Mouse (Mus musculus): ENCODE measurements around the gene Thap8.

Thap8 gene

DNA sequence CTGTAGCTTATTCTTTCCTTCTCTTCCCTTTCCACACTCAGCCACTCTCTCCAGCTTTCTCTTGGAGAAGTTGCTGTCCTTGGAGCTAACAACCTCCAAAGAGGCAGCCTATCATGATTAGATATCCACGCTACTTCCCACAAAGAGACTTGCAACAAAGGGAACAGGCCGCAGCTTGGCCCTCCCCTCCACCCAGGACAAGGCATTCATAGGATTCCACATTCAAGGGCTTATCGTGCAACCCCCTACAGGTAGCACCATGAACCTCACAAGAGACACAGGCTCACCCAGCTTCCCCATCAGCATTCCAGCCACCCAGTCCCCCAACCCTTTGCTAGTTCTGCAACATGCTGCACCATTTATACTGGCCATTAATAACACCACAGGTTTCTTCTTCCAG, 13.1 kb upstream of the Thap8 start:
- DNase-seq (ENCODE audit: low read depth, low spot score), result no peak
- H3K36me3 ChIP-seq (ENCODE audit: control insufficient read depth, insufficient read depth, low read length, poor library complexity, severe bottlenecking), result no peaks in the 10 kb centered on the region
- no peaks in the 10 kb centered on the region for H3K27me3 ChIP-seq (ENCODE audit: control insufficient read depth, insufficient read depth, low read length, poor library complexity, severe bottlenecking)

DNA sequence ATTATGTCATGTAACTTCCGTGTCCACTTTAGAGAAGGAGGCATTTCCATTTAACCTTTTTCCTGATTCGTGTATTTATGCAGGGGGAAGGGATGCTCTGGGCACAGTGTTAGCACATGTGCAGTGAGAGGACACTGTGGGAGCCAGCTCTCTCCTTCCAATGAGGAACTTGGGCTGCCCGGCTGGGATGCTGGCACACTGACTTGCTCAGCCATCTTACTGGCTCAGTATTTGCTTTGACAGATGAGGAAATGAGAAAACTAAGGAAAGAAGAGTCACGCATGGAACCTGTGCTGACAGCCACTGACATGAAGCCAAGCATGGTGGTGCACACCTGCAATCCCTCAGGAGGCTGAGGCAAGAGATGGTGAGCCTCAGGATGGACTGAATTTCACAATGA, 10.3 kb upstream of the Thap8 start:
- Histone ChIP-seq H3K36me3 (ENCODE audit: control insufficient read depth, insufficient read depth, low read length, poor library complexity, severe bottlenecking) (no peaks in the 10 kb centered on the region), H3K27me3 (ENCODE audit: control insufficient read depth, insufficient read depth, low read length, poor library complexity, severe bottlenecking) (no peaks in the 10 kb centered on the region)
- no peak for DNase-seq (ENCODE audit: low read depth, low spot score)

DNA sequence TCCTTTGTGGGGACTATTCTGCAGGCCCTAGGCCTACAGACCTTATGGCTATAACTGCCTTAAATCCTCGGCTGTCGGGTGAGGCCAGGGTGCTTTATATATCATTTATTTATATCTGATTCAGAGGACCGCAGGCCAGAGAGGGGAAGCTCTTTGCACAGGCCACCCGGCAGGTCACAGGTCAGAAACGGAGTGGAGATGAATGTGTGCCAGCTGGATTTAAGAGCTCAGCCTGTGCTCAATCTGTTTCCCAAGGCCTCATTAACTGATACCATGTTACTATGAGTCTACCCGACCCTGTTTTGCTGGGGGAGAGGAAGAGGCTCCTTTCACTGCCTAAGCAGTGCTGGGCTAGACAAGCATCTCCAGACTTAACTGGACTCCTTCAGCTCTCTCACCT, 5.5 kb upstream of the Thap8 start:
- Histone ChIP-seq H3K36me3 (ENCODE audit: control insufficient read depth, insufficient read depth, low read length, poor library complexity, severe bottlenecking) (no peaks in the 10 kb centered on the region), H3K27me3 (ENCODE audit: control insufficient read depth, insufficient read depth, low read length, poor library complexity, severe bottlenecking) (no peaks in the 10 kb centered on the region)
- DNase-seq (ENCODE audit: low read depth, low spot score), result no peak

DNA sequence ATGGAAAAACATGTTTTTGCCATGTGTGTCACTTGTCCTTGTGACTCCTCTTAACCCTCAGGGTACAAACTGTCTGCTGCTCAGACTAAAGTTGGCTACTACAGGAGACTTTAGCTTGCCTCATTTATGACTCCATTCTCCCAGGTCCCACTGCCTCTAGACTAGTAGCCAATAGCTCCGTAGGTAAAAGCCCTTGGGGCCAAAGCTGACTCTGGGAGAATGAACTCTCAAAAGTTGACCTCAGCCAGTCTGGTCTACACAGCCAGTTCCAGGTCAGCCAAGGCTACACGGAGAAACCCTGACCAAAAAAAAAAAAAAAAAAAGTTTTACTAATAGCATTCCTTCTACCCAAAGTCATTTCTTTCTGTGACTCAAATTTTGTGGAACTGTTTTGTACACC, 983 bp upstream of the Thap8 start:
- Histone ChIP-seq H3K36me3 (ENCODE audit: control insufficient read depth, insufficient read depth, low read length, poor library complexity, severe bottlenecking) (no peaks in the 10 kb centered on the region), H3K27me3 (ENCODE audit: control insufficient read depth, insufficient read depth, low read length, poor library complexity, severe bottlenecking) (no peaks in the 10 kb centered on the region)
- no peak for DNase-seq (ENCODE audit: low read depth, low spot score)

DNA sequence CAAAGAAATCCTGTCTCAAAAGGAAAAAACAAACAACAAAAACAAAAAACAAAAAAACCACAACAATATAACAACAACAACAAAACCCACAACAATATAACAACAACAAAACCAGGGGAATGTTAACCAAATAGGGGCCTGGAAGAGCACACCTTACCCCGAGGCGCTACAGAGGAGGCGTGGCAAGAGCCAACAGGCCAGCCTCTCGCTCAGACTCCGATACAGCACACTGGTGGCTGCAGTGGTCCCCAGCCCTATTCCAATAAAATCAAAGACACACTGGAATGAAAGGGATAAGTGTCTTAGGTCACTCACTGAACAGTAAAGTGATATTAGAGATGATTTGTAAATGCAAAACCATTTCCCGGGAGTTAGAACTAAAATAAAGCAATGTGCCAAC, 358 bp upstream of the Thap8 start:
- no peak for DNase-seq (ENCODE audit: low read depth, low spot score)
- no peaks in the 10 kb centered on the region for H3K36me3 ChIP-seq (ENCODE audit: control insufficient read depth, insufficient read depth, low read length, poor library complexity, severe bottlenecking)
- H3K27me3 ChIP-seq (ENCODE audit: control insufficient read depth, insufficient read depth, low read length, poor library complexity, severe bottlenecking), result no peaks in the 10 kb centered on the region

DNA sequence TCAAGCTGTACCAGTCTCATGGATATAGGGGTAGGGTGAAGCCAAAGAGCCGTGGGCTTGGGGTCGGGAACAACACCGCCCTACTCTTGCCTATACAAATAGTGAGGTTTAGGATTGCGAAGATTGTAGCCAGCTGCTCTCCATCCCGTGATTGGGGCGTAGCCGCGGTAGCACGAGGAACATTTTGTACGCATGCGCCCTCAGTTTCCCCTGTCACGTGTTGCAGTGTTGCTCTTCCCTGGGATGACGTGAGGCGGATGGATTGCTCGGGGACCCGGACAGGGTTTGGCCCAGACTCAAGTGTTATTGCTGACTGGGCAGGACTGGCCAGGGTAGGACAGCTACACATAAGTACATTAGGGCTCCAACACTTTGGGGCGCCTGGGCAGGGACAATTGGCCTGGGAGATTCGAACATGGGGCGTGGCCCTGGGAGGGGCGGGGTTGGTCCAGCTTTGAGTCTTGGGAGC, 810 bp downstream of the Thap8 start:
- Histone ChIP-seq H3K36me3 (ENCODE audit: control insufficient read depth, insufficient read depth, low read length, poor library complexity, severe bottlenecking) (no peaks in the 10 kb centered on the region), H3K27me3 (ENCODE audit: control insufficient read depth, insufficient read depth, low read length, poor library complexity, severe bottlenecking) (no peaks in the 10 kb centered on the region)
- DNase-seq (ENCODE audit: low read depth, low spot score), result peak; percentile 93

DNA sequence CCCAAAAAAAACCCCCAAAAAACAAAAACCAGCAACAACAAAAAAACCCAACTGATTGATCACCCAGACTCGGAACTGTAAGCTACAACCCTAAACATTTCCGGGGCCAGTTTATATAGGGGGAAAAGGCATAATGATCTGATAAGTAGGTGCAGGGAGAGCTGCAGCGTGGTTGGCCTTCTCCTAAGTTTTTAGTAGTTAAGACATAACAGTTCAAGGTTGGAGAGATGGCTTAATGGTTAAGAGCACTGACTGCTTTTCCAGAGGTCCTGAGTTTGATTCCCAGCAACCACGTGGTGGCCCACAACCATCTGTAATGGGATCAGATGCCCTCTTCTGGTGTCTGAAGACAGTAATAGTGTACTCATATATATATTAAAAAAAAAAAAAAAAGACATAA, 1.6 kb downstream of the Thap8 start:
- no peaks in the 10 kb centered on the region for H3K27me3 ChIP-seq (ENCODE audit: control insufficient read depth, insufficient read depth, low read length, poor library complexity, severe bottlenecking)
- H3K36me3 ChIP-seq (ENCODE audit: control insufficient read depth, insufficient read depth, low read length, poor library complexity, severe bottlenecking), result no peaks in the 10 kb centered on the region
- DNase-seq (ENCODE audit: low read depth, low spot score), result no peak

DNA sequence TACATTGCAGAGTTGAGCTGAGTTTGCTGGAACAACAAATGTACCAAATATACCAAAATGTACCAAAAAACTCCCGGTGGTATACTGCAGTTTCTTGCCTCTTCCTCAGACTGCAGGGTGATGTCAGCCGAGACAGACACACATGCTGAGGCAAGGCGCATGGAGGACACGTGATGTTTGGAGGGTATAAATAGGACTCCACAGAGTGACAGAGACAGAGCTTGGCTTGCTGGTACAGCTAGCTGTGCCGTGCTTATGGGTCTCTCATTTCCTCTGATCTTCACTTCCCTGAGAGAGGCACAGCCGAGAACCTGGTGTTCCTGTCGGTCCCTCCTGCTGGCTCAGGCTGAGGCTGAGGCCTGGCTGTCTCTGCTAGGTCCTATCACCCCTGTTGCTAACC, 2.8 kb downstream of the Thap8 start:
- Histone ChIP-seq H3K36me3 (ENCODE audit: control insufficient read depth, insufficient read depth, low read length, poor library complexity, severe bottlenecking) (no peaks in the 10 kb centered on the region), H3K27me3 (ENCODE audit: control insufficient read depth, insufficient read depth, low read length, poor library complexity, severe bottlenecking) (no peaks in the 10 kb centered on the region)
- no peak for DNase-seq (ENCODE audit: low read depth, low spot score)

DNA sequence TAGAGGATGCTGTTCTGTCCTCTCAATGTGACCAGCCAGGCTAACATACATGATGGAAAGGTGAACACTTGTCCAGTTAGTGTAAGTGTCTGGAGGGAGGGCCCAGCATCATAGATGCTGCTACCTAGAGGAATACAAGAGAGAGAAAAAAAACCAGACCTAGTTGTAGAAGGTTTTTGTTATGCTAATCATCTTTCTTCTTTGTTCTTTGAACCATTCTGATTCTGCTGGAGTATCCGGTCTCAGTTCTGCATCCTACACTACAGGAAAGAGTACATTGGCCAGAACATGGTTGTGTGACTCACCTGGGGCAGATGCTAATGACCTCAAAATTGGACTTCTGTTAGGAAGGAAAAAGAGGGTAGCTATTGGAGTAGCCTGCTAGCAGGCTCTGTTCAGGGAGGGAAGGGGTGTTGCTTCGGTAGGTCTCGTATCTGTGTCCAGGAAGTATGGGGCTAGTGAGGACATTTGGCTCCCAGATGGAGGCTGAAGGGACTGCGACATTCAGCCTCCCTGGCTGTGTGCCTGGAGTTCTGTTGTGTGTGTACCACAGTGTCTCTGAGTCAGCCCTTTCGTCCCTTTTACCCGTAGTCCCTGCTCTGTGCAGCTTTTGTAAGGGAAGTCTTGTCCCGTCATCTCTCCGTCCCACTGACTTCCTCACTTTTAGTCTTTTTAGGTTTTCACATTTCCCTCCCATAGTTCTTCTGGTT, 7.0 kb downstream of the Thap8 start:
- 0 out of 2 replicates have a peak, but pooled peaks cover 1% of the 10 kb centered on the region for H3K27me3 ChIP-seq (ENCODE audit: control insufficient read depth, insufficient read depth, low read length, poor library complexity, severe bottlenecking)
- DNase-seq (ENCODE audit: low read depth, low spot score), result no peak
- H3K36me3 ChIP-seq (ENCODE audit: control insufficient read depth, insufficient read depth, low read length, poor library complexity, severe bottlenecking), result no peaks in the 10 kb centered on the region

DNA sequence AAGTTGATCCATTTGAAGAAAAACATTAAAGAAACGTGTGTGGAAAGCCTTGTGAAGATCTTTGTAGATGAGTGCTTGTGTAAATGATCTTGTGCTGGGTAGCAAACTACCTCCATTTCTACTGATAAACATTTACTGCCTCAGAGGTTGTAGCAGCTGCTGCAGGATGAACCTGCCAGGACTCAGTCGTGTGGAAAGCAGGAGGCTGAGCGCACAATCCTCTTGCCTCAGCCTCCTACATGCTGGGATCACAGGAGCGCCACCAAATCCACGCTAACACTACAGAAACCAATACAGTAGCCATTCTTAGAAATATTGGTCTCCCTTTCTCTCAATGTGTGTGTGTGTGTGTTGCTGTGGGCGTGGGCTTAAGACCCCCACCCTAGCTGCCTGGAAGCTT, 8.2 kb downstream of the Thap8 start:
- no peak for DNase-seq (ENCODE audit: low read depth, low spot score)

DNA sequence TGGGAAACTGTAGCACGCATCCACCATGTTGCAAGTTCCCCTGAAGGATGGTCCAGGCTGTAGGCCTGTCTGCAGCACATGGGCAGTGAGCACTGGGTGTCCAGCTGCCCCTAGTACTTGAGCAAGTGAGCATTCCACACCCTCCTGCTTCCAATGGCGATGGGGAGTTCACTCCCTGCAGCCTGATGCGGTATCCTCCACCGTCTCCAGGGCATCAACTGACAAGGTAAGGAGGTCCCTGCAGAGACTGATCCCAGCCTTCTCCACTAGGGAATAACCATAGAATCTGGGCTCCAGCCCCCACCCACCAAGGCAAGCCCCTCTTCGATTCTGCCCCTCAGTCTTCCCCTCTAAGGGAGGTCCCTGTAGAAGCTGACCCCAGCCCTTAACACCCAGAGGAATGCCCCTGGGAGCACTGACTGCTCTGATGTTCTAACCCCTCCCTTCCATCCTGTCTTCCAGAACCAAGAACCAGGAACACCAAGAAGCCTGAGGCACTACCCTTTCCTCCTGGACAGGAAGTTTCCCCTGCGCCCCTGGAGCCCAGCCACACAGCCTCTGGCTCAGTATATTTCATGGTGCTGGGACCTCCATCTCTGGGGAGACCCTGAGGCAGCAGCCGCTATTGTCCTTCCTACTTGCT, 9.3 kb downstream of the Thap8 start:
- no peak for DNase-seq (ENCODE audit: low read depth, low spot score)
- Histone ChIP-seq H3K27me3 (ENCODE audit: control insufficient read depth, insufficient read depth, low read length, poor library complexity, severe bottlenecking) (0 out of 2 replicates have a peak, but pooled peaks cover 1% of the 10 kb centered on the region), H3K36me3 (ENCODE audit: control insufficient read depth, insufficient read depth, low read length, poor library complexity, severe bottlenecking) (no peaks in the 10 kb centered on the region)

More for the DNA sequence above, 8.2 kb downstream of the Thap8 start:
- Histone ChIP-seq H3K36me3 (ENCODE audit: control insufficient read depth, insufficient read depth, low read length, poor library complexity, severe bottlenecking) (no peaks in the 10 kb centered on the region), H3K27me3 (ENCODE audit: control insufficient read depth, insufficient read depth, low read length, poor library complexity, severe bottlenecking) (0 out of 2 replicates have a peak, but pooled peaks cover 1% of the 10 kb centered on the region)

DNA sequence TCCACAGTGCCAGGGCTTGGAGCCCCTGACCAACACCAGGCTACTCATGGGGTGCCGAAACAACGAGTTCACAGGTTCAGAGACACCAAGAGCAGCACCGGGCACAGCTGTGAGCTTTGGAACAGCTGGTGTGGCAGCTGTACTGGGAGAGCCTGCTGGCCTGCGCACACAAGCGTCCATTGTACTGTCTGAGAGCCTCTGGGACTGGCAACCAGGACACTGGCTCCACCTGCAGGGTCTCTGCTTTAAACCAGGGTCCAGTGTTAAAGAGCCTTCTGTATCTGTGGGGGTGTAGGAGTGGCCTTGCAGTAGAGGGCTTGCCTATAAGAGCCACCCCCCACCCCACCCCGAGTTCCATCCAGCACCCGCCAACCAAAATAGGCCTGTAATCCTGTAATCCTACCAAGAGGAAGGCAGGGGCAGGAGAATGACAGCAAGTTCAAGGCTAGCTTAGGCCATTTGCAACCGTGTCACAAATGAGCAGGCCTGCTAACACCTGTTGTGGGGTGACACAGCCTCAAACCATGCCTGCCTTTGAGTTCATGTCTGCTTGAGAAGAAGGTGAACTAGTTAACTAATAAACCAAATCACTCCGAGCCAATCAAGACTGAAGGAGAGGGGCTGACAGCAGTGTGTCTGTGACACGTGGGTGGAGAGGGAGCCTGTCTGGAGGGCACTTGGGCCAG, 10.0 kb downstream of the Thap8 start:
- DNase-seq (ENCODE audit: low read depth, low spot score), result no peak

DNA sequence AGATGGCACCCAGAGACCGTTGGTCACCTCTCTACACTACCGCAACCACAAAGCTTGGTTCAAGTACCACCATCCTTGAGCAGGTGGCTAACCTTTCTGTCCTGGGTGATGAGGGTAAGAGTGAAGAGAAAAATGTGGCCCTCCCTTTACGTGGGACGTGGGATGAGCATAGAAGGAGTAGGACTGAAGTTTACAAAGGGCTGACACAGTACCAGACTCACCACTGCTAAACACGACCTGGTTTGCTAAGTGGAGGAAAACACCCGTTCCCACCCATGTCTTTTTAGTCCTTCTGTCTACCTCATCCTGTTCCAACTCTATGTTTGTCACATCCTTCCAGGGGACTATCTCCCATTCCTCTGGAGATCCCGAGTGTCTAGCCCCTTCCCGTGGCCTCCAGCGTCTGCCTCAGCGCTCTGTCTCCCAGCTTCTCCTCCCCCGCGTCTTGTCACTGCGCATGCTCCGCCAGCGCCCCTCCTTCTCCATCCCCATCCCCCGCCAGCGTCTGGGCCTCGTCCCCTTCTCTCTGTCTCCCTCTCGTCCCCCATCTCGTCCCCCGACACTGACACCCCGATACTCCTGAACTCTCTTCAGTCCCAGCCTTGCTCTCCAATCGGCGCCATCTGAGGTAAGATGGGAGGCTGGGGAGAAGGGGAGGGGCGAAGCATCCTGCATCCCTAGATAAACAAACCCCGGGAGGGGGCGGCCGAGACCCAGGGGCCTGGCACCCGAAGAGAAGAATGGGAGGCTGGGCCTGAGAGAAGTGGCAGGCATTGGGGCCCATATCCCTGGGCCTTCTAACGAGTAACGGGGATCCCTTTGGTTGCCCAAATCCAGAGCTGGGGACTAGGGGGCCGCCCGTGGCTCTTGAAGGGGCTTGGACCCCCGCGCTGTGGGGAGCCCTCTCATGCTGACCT, 11.6 kb downstream of the Thap8 start, which contains the start of gene Clip3:
Gene Clip3, plus strand, starts transcription at position 514 of the 917 bp plus-strand sequence.
- DNase-seq (ENCODE audit: low read depth, low spot score), result no peak
- Histone ChIP-seq H3K27me3 (ENCODE audit: control insufficient read depth, insufficient read depth, low read length, poor library complexity, severe bottlenecking) (0 out of 2 replicates have a peak, but pooled peaks cover 1% of the 10 kb centered on the region), H3K36me3 (ENCODE audit: control insufficient read depth, insufficient read depth, low read length, poor library complexity, severe bottlenecking) (no peaks in the 10 kb centered on the region)

More for the DNA sequence above, 10.0 kb downstream of the Thap8 start:
- no peaks in the 10 kb centered on the region for H3K36me3 ChIP-seq (ENCODE audit: control insufficient read depth, insufficient read depth, low read length, poor library complexity, severe bottlenecking)
- H3K27me3 ChIP-seq (ENCODE audit: control insufficient read depth, insufficient read depth, low read length, poor library complexity, severe bottlenecking), result 0 out of 2 replicates have a peak, but pooled peaks cover 1% of the 10 kb centered on the region

DNA sequence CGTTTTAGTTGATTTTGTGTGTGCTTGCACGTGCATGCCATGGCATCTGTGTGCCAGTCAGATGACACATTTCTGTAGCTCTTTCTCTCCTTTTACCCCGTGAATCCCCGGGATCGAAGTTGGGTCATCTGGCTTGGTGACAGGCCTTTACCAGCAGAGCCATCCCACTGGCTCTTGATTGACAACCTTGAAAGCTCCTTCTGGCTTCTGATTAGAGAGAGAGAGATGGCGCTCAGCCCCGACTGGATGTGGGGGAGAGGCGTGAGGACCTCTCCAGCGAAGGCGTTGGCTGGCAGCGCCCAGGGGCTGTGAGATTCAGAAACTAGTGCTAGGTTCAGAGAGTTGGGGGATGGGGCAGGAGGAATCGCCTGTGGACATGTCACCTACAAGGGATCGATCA, 13.9 kb downstream of the Thap8 start:
- no peak for DNase-seq (ENCODE audit: low read depth, low spot score)
- Histone ChIP-seq H3K27me3 (ENCODE audit: control insufficient read depth, insufficient read depth, low read length, poor library complexity, severe bottlenecking) (0 out of 2 replicates have a peak, but pooled peaks cover under 1% of the 10 kb centered on the region), H3K36me3 (ENCODE audit: control insufficient read depth, insufficient read depth, low read length, poor library complexity, severe bottlenecking) (no peaks in the 10 kb centered on the region)

All from splenic B cell, adult 2 months (primary cell).